Mouse (Mus musculus) thymus, adult 2 months (tissue): ENCODE results near the gene Zcchc14.

Source experiments
- CTCF ChIP-seq: fragments of 200-500 bp; IDR thresholded peaks from 2 replicates; pipeline ENCODE4 v1.5.1; 2012; ENCODE audit warnings: mild to moderate bottlenecking, control low read depth, low read length, moderate library complexity, borderline replicate concordance; ENCODE audit not compliant: control insufficient read depth, poor library complexity, insufficient read depth; ENCODE audit errors: extremely low read depth
- POLR2A ChIP-seq: fragments of 200-500 bp; IDR thresholded peaks from 2 replicates; pipeline ENCODE4 v1.6.1; 2012; ENCODE audit warnings: mild to moderate bottlenecking, low read length, control low read depth, moderate library complexity; ENCODE audit not compliant: control insufficient read depth, poor library complexity, insufficient read depth; ENCODE audit errors: extremely low read depth

GRCm38 (mm10) chr8:121673917-121674316 is 21.2 kb upstream of the Zcchc14 start:
- TF ChIP-seq CTCF (no peak), POLR2A (no peak)
